In genomic region chr19:3404030-3404429, GRCm38 (mm10) we compare ENCODE assay signal across 21 mouse cellular contexts. TPM values are rescaled to one million over a fixed set of nuclear protein-coding genes. Genes with fewer than 3 reads are reported as not detected.
"Had no signal": no experiment of that assay in that cellular context is flagged by ENCODE, and none has a peak within 500 bp of the region (broad histone marks: within the 10 kb centered on the region; RNA-seq: fewer than 3 reads in every experiment).

No protein-coding gene starts in this region.

- H3K9ac ChIP-seq: liver, embryonic 14.5 days; midbrain, embryonic 12.5 days; neural tube, embryonic 13.5 days; stomach, embryonic 15.5 days had no signal

- H3K9me3 ChIP-seq: midbrain, embryonic 12.5 days; neural tube, embryonic 13.5 days; stomach, embryonic 15.5 days had no signal

- H3K36me3 ChIP-seq: midbrain, embryonic 12.5 days; neural tube, embryonic 13.5 days; stomach, embryonic 15.5 days had no signal

- ATAC-seq: midbrain, embryonic 16.5 days had no signal

- DNase-seq: kidney, adult 2 months; kidney, postnatal 25 days; layer of hippocampus, adult 9-11 months; lung, adult 18-20 months; retina, postnatal 1 day; right cerebral cortex, postnatal 25 days; spleen, adult 18-20 months; thymus, postnatal 36 days had no signal

- H3K4me1 ChIP-seq: neural tube, embryonic 13.5 days; stomach, embryonic 15.5 days had no signal

- H3K27ac ChIP-seq: kidney, postnatal 0 days; layer of hippocampus, adult 2 months; liver, embryonic 14.5 days; midbrain, embryonic 12.5 days; neural tube, embryonic 13.5 days; stomach, embryonic 15.5 days had no signal

- H3K4me2 ChIP-seq: midbrain, embryonic 12.5 days; neural tube, embryonic 13.5 days; stomach, embryonic 15.5 days had no signal

- H3K4me3 ChIP-seq: layer of hippocampus, adult 2 months; midbrain, embryonic 12.5 days; myocyte; neural tube, embryonic 13.5 days; stomach, embryonic 15.5 days had no signal

- H3K27me3 ChIP-seq: neural tube, embryonic 13.5 days; stomach, embryonic 15.5 days had no signal

RNA-seq across cellular contexts. Expression of gene Gal, which starts 10.3 kb away (rescaled TPM):
- total RNA-seq: left cerebral cortex, adult 18-20 months; monocyte, adult 5-6 weeks; neutrophil, adult 5-6 weeks had no signal
- polyA plus RNA-seq: kidney, embryonic 14.5 days; liver, adult 2 months; myocyte had no signal

RNA-seq across cellular contexts. Expression of gene Tesmin, which starts 15.4 kb away (rescaled TPM):
- polyA plus RNA-seq: neural tube, embryonic 13.5 days had no signal
